Mouse (Mus musculus) myocyte (in vitro differentiated cells): ENCODE measurements at regions not wholly inside any gene's neighbourhood (a gene's known extent, or its start where the extent isn't known, plus 50 kb on each side); places are given as distances from the start of the nearest gene placed in this dataset.

Experiments
- E2F4 ChIP-seq: IDR thresholded peaks from one replicate; pipeline ENCODE4 v1.6.1; 2011; ENCODE audit warnings: mild to moderate bottlenecking, control low read depth, moderate library complexity; ENCODE audit not compliant: insufficient read depth
- MAX ChIP-seq: IDR thresholded peaks from one replicate; pipeline ENCODE4 v1.6.1; 2011; ENCODE audit warnings: low read depth, mild to moderate bottlenecking, control low read depth
- MYOD1 ChIP-seq, 3 experiments: IDR thresholded peaks; one replicate each; pipeline ENCODE4 v1.6.1; 2011; ENCODE audit warnings: control low read depth in 2 of 3, low read depth in 2 of 3, mild to moderate bottlenecking in 2 of 3, moderate library complexity in 1 of 3; ENCODE audit not compliant: insufficient read length in 2 of 3, control insufficient read depth in 1 of 3
- MYOG ChIP-seq, 3 experiments: IDR thresholded peaks; one replicate each; pipeline ENCODE4 v1.6.1; 2011; ENCODE audit warnings: control low read depth in 2 of 3, low read depth in 2 of 3, mild to moderate bottlenecking in 2 of 3; ENCODE audit not compliant: insufficient read length in 2 of 3, control insufficient read depth in 1 of 3, insufficient read depth in 1 of 3
- POLR2A ChIP-seq: IDR thresholded peaks from one replicate; pipeline ENCODE4 v1.6.1; 2011; ENCODE audit warnings: low read depth, mild to moderate bottlenecking, control low read depth, moderate library complexity; ENCODE audit not compliant: insufficient read length
- SRF ChIP-seq: IDR thresholded peaks from one replicate; pipeline ENCODE4 v1.6.1; 2011; ENCODE audit warnings: low read depth; ENCODE audit not compliant: control insufficient read depth, insufficient read length
- TCF12 ChIP-seq: IDR thresholded peaks from one replicate; pipeline ENCODE4 v1.6.1; 2011; ENCODE audit warnings: mild to moderate bottlenecking, control low read depth; ENCODE audit not compliant: poor library complexity, insufficient read depth, severe bottlenecking
- USF1 ChIP-seq: IDR thresholded peaks from one replicate; pipeline ENCODE4 v1.6.1; 2011; ENCODE audit warnings: low read depth, mild to moderate bottlenecking, control low read depth, moderate library complexity

DNA sequence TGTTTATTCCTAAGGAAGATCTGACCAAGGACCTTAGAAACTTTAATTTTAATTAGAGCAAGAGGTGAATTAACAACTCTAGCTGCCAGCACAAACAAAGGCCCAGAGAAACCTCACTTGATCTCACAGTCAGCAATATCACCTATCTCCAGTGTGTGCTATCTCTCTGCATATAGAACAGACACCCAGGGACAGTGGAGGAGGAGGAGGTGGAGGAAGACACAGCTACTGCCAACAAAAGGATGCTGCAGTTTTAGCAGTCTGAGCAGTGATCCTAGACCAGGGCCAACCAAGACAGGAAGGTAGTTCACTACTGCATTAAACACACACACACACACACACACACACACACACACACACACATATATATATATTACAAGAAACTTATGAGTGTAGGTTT, 153.5 kb upstream of the Trhde start:
- no peak for TF ChIP-seq MYOD1 (IDR thresholded peaks at IDR 0.05; ENCODE audit: control insufficient read depth in 1 of 3, insufficient read length in 2 of 3, low read depth in 2 of 3)
- no peak for TF ChIP-seq USF1
- no peak for TF ChIP-seq MAX
- no peak for TF ChIP-seq POLR2A
- no peak for TF ChIP-seq MYOG (IDR thresholded peaks at IDR 0.05; ENCODE audit: control insufficient read depth in 1 of 3, insufficient read depth in 1 of 3, insufficient read length in 2 of 3, low read depth in 2 of 3)
- TF ChIP-seq SRF: no peak
- no peak for TF ChIP-seq TCF12
- no peak for TF ChIP-seq E2F4
